Mouse (Mus musculus) liver, embryonic 16.5 days (tissue): Measurements from ENCODE around the gene Ces1a. TPM values are rescaled to one million over a fixed set of nuclear protein-coding genes. Genes with fewer than 3 reads are reported as not detected.

ENCODE experiments used
- polyA plus RNA-seq: library from polyadenylated mRNA; unstranded; fragments of >200 nt; fragmentation: Nextera tagmentation; extraction: Ambion mirVana; gene quantifications from 2 replicates; pipeline ENCODE4 v1.2.1, GENCODE M21; 2015

The Ces1a gene
- polyA plus RNA-seq, 1 experiment from 2014 or later = not detected

Other genes starting within 250 kb of the Ces1a start
- 8.7 and 10.1 TPM in 2 replicates for gene Mmp2, start 220.9 kb downstream of the Ces1a start, polyA plus RNA-seq
- 5.0 TPM in 2 replicates for gene Lpcat2, start 192.9 kb downstream of the Ces1a start, polyA plus RNA-seq
- not detected in 2 replicates for gene Capns2, start 146.8 kb downstream of the Ces1a start, polyA plus RNA-seq
- gene Slc6a2, start 88.1 kb downstream of the Ces1a start, polyA plus RNA-seq = not detected in 2 replicates
- gene Ces1b, start 31.8 kb upstream of the Ces1a start, polyA plus RNA-seq = not detected in 2 replicates
- gene Ces1c, start 83.1 kb upstream of the Ces1a start, polyA plus RNA-seq = 11.9 and 12.7 TPM in 2 replicates
- 45.9 and 53.7 TPM in 2 replicates for gene Ces1d, start 149.6 kb upstream of the Ces1a start, polyA plus RNA-seq
- gene Ces1e, start 181.4 kb upstream of the Ces1a start, polyA plus RNA-seq = 7.0 and 7.2 TPM in 2 replicates
- 0.43 and 0.57 TPM in 2 replicates for gene Ces1f, start 231.6 kb upstream of the Ces1a start, polyA plus RNA-seq